Mouse (Mus musculus) layer of hippocampus, adult 2 months (tissue): ENCODE measurements around the gene Timp2. TPM values are rescaled to one million over a fixed set of nuclear protein-coding genes. Genes with fewer than 3 reads are reported as not detected.

Source experiments
- DNase-seq, 2 experiments: peaks; one replicate each; pipeline ENCODE4 v3.0.0; 2022; ENCODE audit warnings: low spot score in 2 of 2
- H3K27ac ChIP-seq: fragments of 200-600 bp; 2 replicates; pipeline ENCODE4 v1.8.1; 2022
- H3K4me3 ChIP-seq: fragments of 200-600 bp; 2 replicates; pipeline ENCODE4 v1.8.1; 2022; ENCODE audit warnings: mild to moderate bottlenecking
- CTCF ChIP-seq: fragments of 200-600 bp; conservative IDR thresholded peaks from 2 replicates; pipeline ENCODE4 v1.8.1; 2022; ENCODE audit warnings: antibody characterized with exemption, mild to moderate bottlenecking, moderate library complexity
- total RNA-seq, 2 experiments: library from RNA; stranded (reverse); gene quantifications; 2 replicates each; pipeline ENCODE4 v1.2.3; 2021

The Timp2 gene
- total RNA-seq, 2 experiments from 2014 or later, result 168 to 196 TPM

- no peak for TF ChIP-seq CTCF
- DNase-seq, result peak in 1 of 2 experiments; percentile 32
- no peak overlapping the region for H3K27ac ChIP-seq
- no peak overlapping the region for H3K4me3 ChIP-seq
These were observed 9.6 kb upstream of the Timp2 start for GRCm38 (mm10) chr11:118365171-118365570.

- DNase-seq, result peak in 1 of 2 experiments; percentile 6
- TF ChIP-seq CTCF, result no peak
- Histone ChIP-seq H3K4me3 (no peak overlapping the region), H3K27ac (no peak overlapping the region)
These were observed 8.5 kb upstream of the Timp2 start for GRCm38 (mm10) chr11:118364021-118364420.

GRCm38 (mm10) chr11:118362971-118363518 is 7.5 kb upstream of the Timp2 start:
- Histone ChIP-seq H3K27ac (peak overlapping the region; percentile 80), H3K4me3 (no peak overlapping the region)
- DNase-seq, result peak in 1 of 2 experiments; percentile 29
- TF ChIP-seq CTCF, result no peak

GRCm38 (mm10) chr11:118362501-118362900 is 7.0 kb upstream of the Timp2 start:
- Histone ChIP-seq H3K4me3 (no peak overlapping the region), H3K27ac (peak overlapping the region; percentile 80; the same call in 1 of the 2 replicates)
- no peak for TF ChIP-seq CTCF
- DNase-seq, result no peak

GRCm38 (mm10) chr11:118360907-118361341 is 5.4 kb upstream of the Timp2 start:
- no peak overlapping the region for H3K4me3 ChIP-seq
- H3K27ac ChIP-seq, result no peak overlapping the region
- no peak for TF ChIP-seq CTCF
- DNase-seq, result no peak

- DNase-seq, result no peak
- H3K4me3 ChIP-seq, result no peak overlapping the region
- H3K27ac ChIP-seq, result no peak overlapping the region
- no peak for TF ChIP-seq CTCF
These were observed 5.0 kb upstream of the Timp2 start for GRCm38 (mm10) chr11:118360491-118360890.

GRCm38 (mm10) chr11:118355205-118355604 is 335 bp downstream of the Timp2 start:
- Histone ChIP-seq H3K4me3 (peak overlapping the region; percentile 76), H3K27ac (peak overlapping the region; percentile 93)
- peak; percentile 88 for TF ChIP-seq CTCF
- DNase-seq, result peak; percentile 86 to 89

- peak overlapping the region; percentile 93 for H3K27ac ChIP-seq
- peak overlapping the region; percentile 76 for H3K4me3 ChIP-seq
- TF ChIP-seq CTCF, result no peak
- DNase-seq, result peak in 1 of 2 experiments; percentile 39
These were observed 826 bp downstream of the Timp2 start for GRCm38 (mm10) chr11:118354636-118355191.

- DNase-seq, result no peak
- TF ChIP-seq CTCF, result no peak
- Histone ChIP-seq H3K4me3 (no peak overlapping the region), H3K27ac (peak overlapping the region; percentile 28; the same call in 1 of the 2 replicates)
These were observed 6.0 kb downstream of the Timp2 start for GRCm38 (mm10) chr11:118349494-118349893.

- TF ChIP-seq CTCF, result no peak
- DNase-seq, result no peak
- Histone ChIP-seq H3K27ac (peak overlapping the region; percentile 28; the same call in 1 of the 2 replicates), H3K4me3 (no peak overlapping the region)
These were observed 6.7 kb downstream of the Timp2 start for GRCm38 (mm10) chr11:118348877-118349276.

GRCm38 (mm10) chr11:118348419-118348818 is 7.1 kb downstream of the Timp2 start:
- Histone ChIP-seq H3K4me3 (no peak overlapping the region), H3K27ac (no peak overlapping the region; the same call in 1 of the 2 replicates)
- DNase-seq, result no peak
- TF ChIP-seq CTCF, result no peak

- H3K4me3 ChIP-seq, result no peak overlapping the region
- H3K27ac ChIP-seq, result no peak overlapping the region
- TF ChIP-seq CTCF, result no peak
- no peak for DNase-seq
These were observed 7.6 kb downstream of the Timp2 start for GRCm38 (mm10) chr11:118347911-118348310.

- H3K4me3 ChIP-seq, result no peak overlapping the region
- H3K27ac ChIP-seq, result no peak overlapping the region
- TF ChIP-seq CTCF, result no peak
- no peak for DNase-seq
These were observed 8.1 kb downstream of the Timp2 start for GRCm38 (mm10) chr11:118347391-118347790.

- no peak for DNase-seq
- no peak overlapping the region for H3K4me3 ChIP-seq
- TF ChIP-seq CTCF, result peak; percentile 43
- no peak overlapping the region for H3K27ac ChIP-seq
These were observed 9.0 kb downstream of the Timp2 start for GRCm38 (mm10) chr11:118346395-118347096.
